Mouse (Mus musculus) kidney, adult 2 months (tissue): ENCODE data around the gene Rhot2.

ENCODE experiments used
- CTCF ChIP-seq: fragments of 200-500 bp; conservative IDR thresholded peaks from 2 replicates; pipeline ENCODE4 v1.5.1; 2011; ENCODE audit warnings: low read depth, mild to moderate bottlenecking, control low read depth, low read length, moderate library complexity, mixed read lengths; ENCODE audit not compliant: insufficient read depth, insufficient read length
- POLR2A ChIP-seq: fragments of 200-500 bp; IDR thresholded peaks from one replicate; pipeline ENCODE4 v1.6.1; 2011; ENCODE audit warnings: low read depth, low read length, control low read depth

- TF ChIP-seq POLR2A: no peak
- no peak for TF ChIP-seq CTCF
Measured at GRCm38 (mm10) chr17:25809606-25810340, 34.9 kb downstream of the Rhot2 start.
